Mouse (Mus musculus) midbrain, embryonic 13.5 days (tissue): ENCODE data around the gene Smarcc2. TPM values are rescaled to one million over a fixed set of nuclear protein-coding genes. Genes with fewer than 3 reads are reported as not detected.
A peak's percentile ranks its signal among the peaks of the same experiment; 100 is the strongest.

ENCODE experiments used
- ATAC-seq: fragments of 200-750 bp; cut with Nextera tagmentation; 2 replicates; pipeline ENCODE4 v1.8.0; 2017; ENCODE audit warnings: mild to moderate bottlenecking, moderate TSS enrichment, moderate library complexity
- H3K27ac ChIP-seq: fragments of 300-500 bp; sonication (generic); 2 replicates; pipeline ENCODE4 v1.5.1; 2015; ENCODE audit warnings: inconsistent platforms, mild to moderate bottlenecking, moderate library complexity
- H3K27me3 ChIP-seq: fragments of 300-500 bp; sonication (generic); 2 replicates; pipeline ENCODE4 v1.6.1; 2015; ENCODE audit warnings: mild to moderate bottlenecking, inconsistent platforms
- H3K36me3 ChIP-seq: fragments of 300-500 bp; sonication (generic); 2 replicates; pipeline ENCODE4 v1.6.1; 2015; ENCODE audit warnings: mild to moderate bottlenecking, inconsistent platforms
- H3K4me1 ChIP-seq: fragments of 300-500 bp; sonication (generic); replicated peaks from 2 replicates; pipeline ENCODE4 v1.6.1; 2015; ENCODE audit warnings: inconsistent platforms
- H3K4me2 ChIP-seq: fragments of 300-500 bp; sonication (generic); replicated peaks from 2 replicates; pipeline ENCODE4 v1.6.1; 2015; ENCODE audit warnings: moderate library complexity, mild to moderate bottlenecking, inconsistent platforms
- H3K4me3 ChIP-seq: fragments of 300-500 bp; sonication (generic); replicated peaks from 2 replicates; pipeline ENCODE4 v1.5.1; 2015; ENCODE audit warnings: mild to moderate bottlenecking, inconsistent platforms
- H3K9ac ChIP-seq: fragments of 300-500 bp; sonication (generic); replicated peaks from 2 replicates; pipeline ENCODE4 v1.6.1; 2015; ENCODE audit warnings: mild to moderate bottlenecking, inconsistent platforms
- H3K9me3 ChIP-seq: fragments of 300-500 bp; sonication (generic); 2 replicates; pipeline ENCODE4 v1.6.1; 2016; ENCODE audit warnings: mild to moderate bottlenecking, inconsistent platforms
- WGBS: fragments of 180-500 bp; shearing (Covaris S2); methylation state at CpG from one replicate; pipeline ENCODE4 v1.1.7; 2015; 5-methylcytosine and 5-hydroxymethylcytosine counted together
- polyA plus RNA-seq: library from polyadenylated mRNA; unstranded; fragments of >200 nt; fragmentation: Nextera tagmentation; extraction: Ambion mirVana; gene quantifications from 2 replicates; pipeline ENCODE4 v1.2.1, GENCODE M21; 2015

Smarcc2 gene
- polyA plus RNA-seq, 1 experiment from 2014 or later: 212 TPM

GRCm38 (mm10) chr10:128509203-128509602, 50.2 kb downstream of the Smarcc2 start:
- peaks cover 26% of the 10 kb centered on the region for H3K36me3 ChIP-seq
- H3K4me1 ChIP-seq: no peaks in the 10 kb centered on the region
- no peak overlapping the region for H3K4me3 ChIP-seq
- H3K4me2 ChIP-seq: no peak overlapping the region
- H3K27ac ChIP-seq: no peak overlapping the region
- 89% methylated on average over 9 of the region's 9 CpGs for WGBS
- ATAC-seq: no peak
- no peaks in the 10 kb centered on the region for H3K27me3 ChIP-seq
- no peaks in the 10 kb centered on the region for H3K9me3 ChIP-seq
- no peak overlapping the region for H3K9ac ChIP-seq

GRCm38 (mm10) chr10:128509831-128510230, 50.8 kb downstream of the Smarcc2 start:
- Histone ChIP-seq H3K27ac (no peak overlapping the region), H3K9ac (no peak overlapping the region), H3K36me3 (peaks cover 26% of the 10 kb centered on the region), H3K9me3 (no peaks in the 10 kb centered on the region), H3K27me3 (no peaks in the 10 kb centered on the region), H3K4me3 (no peak overlapping the region), H3K4me1 (no peaks in the 10 kb centered on the region), H3K4me2 (no peak overlapping the region)
- no peak for ATAC-seq
- 88% methylated on average over 4 of the region's 4 CpGs for WGBS

GRCm38 (mm10) chr10:128510301-128510700, 51.3 kb downstream of the Smarcc2 start:
- 90% methylated on average over 11 of the region's 11 CpGs for WGBS
- Histone ChIP-seq H3K4me3 (no peak overlapping the region), H3K9ac (no peak overlapping the region), H3K4me1 (no peaks in the 10 kb centered on the region), H3K9me3 (no peaks in the 10 kb centered on the region), H3K27ac (no peak overlapping the region), H3K27me3 (no peaks in the 10 kb centered on the region; the same call in 1 of the 2 replicates), H3K4me2 (no peak overlapping the region), H3K36me3 (peaks cover 26% of the 10 kb centered on the region)
- no peak for ATAC-seq

- no peaks in the 10 kb centered on the region for H3K9me3 ChIP-seq
- 90% methylated on average over 9 of the region's 9 CpGs for WGBS
- no peak overlapping the region for H3K27ac ChIP-seq
- H3K4me2 ChIP-seq: no peak overlapping the region
- no peaks in the 10 kb centered on the region for H3K4me1 ChIP-seq
- H3K9ac ChIP-seq: no peak overlapping the region
- no peak overlapping the region for H3K4me3 ChIP-seq
- ATAC-seq: no peak
- H3K27me3 ChIP-seq: peaks cover 8% of the 10 kb centered on the region
- H3K36me3 ChIP-seq: peaks cover 26% of the 10 kb centered on the region
Observed at GRCm38 (mm10) chr10:128511189-128511588, 52.1 kb downstream of the Smarcc2 start.

GRCm38 (mm10) chr10:128511761-128512160, 52.7 kb downstream of the Smarcc2 start:
- peaks cover 13% of the 10 kb centered on the region for H3K27me3 ChIP-seq
- H3K4me1 ChIP-seq: no peaks in the 10 kb centered on the region
- H3K36me3 ChIP-seq: peaks cover 26% of the 10 kb centered on the region
- no peak overlapping the region for H3K4me3 ChIP-seq
- no peak overlapping the region for H3K4me2 ChIP-seq
- no peak overlapping the region for H3K27ac ChIP-seq
- ATAC-seq: no peak
- WGBS: 85% methylated on average over 12 of the region's 12 CpGs
- no peaks in the 10 kb centered on the region for H3K9me3 ChIP-seq
- no peak overlapping the region for H3K9ac ChIP-seq

- WGBS: 77% methylated on average over 4 of the region's 4 CpGs
- no peak overlapping the region for H3K27ac ChIP-seq
Observed at GRCm38 (mm10) chr10:128515044-128515443, 56.0 kb downstream of the Smarcc2 start.

GRCm38 (mm10) chr10:128516029-128516428, 57.0 kb downstream of the Smarcc2 start:
- H3K4me2 ChIP-seq: 0 out of 2 replicates have a peak overlapping the region, but pooled peaks have one; percentile 3
- no peak overlapping the region for H3K27ac ChIP-seq
- ATAC-seq: no peak
- H3K27me3 ChIP-seq: peaks cover 28% of the 10 kb centered on the region
- no peaks in the 10 kb centered on the region for H3K4me1 ChIP-seq
- 17% methylated on average over 20 of the region's 20 CpGs for WGBS
- H3K36me3 ChIP-seq: peaks cover 23% of the 10 kb centered on the region
- no peak overlapping the region for H3K9ac ChIP-seq
- H3K9me3 ChIP-seq: no peaks in the 10 kb centered on the region
- no peak overlapping the region for H3K4me3 ChIP-seq

More at GRCm38 (mm10) chr10:128515044-128515443, 56.0 kb downstream of the Smarcc2 start:
- H3K4me2 ChIP-seq: no peak overlapping the region
- peaks cover 20% of the 10 kb centered on the region for H3K36me3 ChIP-seq
- no peak overlapping the region for H3K9ac ChIP-seq
- peaks cover 28% of the 10 kb centered on the region for H3K27me3 ChIP-seq
- no peak overlapping the region for H3K4me3 ChIP-seq
- H3K9me3 ChIP-seq: no peaks in the 10 kb centered on the region
- H3K4me1 ChIP-seq: no peaks in the 10 kb centered on the region
- no peak for ATAC-seq

GRCm38 (mm10) chr10:128516677-128517076, 57.6 kb downstream of the Smarcc2 start:
- no peak overlapping the region for H3K9ac ChIP-seq
- no peaks in the 10 kb centered on the region for H3K4me1 ChIP-seq
- H3K4me2 ChIP-seq: no peak overlapping the region
- WGBS: 20% methylated on average over 6 of the region's 6 CpGs
- no peak overlapping the region for H3K27ac ChIP-seq
- peaks cover 28% of the 10 kb centered on the region for H3K27me3 ChIP-seq
- no peaks in the 10 kb centered on the region for H3K9me3 ChIP-seq
- peaks cover 20% of the 10 kb centered on the region for H3K36me3 ChIP-seq
- ATAC-seq: no peak
- H3K4me3 ChIP-seq: no peak overlapping the region

- H3K27me3 ChIP-seq: peaks cover 43% of the 10 kb centered on the region
Observed at GRCm38 (mm10) chr10:128518833-128519232, 59.8 kb downstream of the Smarcc2 start.

GRCm38 (mm10) chr10:128520591-128520990, 61.5 kb downstream of the Smarcc2 start:
- peaks cover 49% of the 10 kb centered on the region for H3K27me3 ChIP-seq
- no peak for ATAC-seq
- 86% methylated on average over 16 of the region's 16 CpGs for WGBS

More at GRCm38 (mm10) chr10:128518833-128519232, 59.8 kb downstream of the Smarcc2 start:
- 70% methylated on average over 7 of the region's 7 CpGs for WGBS
- peaks cover 10% of the 10 kb centered on the region for H3K36me3 ChIP-seq
- no peak overlapping the region for H3K4me3 ChIP-seq
- H3K9ac ChIP-seq: no peak overlapping the region
- H3K4me1 ChIP-seq: no peaks in the 10 kb centered on the region
- H3K9me3 ChIP-seq: no peaks in the 10 kb centered on the region
- no peak overlapping the region for H3K4me2 ChIP-seq
- no peak for ATAC-seq
- no peak overlapping the region for H3K27ac ChIP-seq

GRCm38 (mm10) chr10:128522351-128522750, 63.3 kb downstream of the Smarcc2 start:
- peaks cover 27% of the 10 kb centered on the region for H3K4me1 ChIP-seq
- no peak overlapping the region for H3K27ac ChIP-seq
- no peak overlapping the region for H3K4me2 ChIP-seq
- no peaks in the 10 kb centered on the region for H3K9me3 ChIP-seq
- 78% methylated on average over 6 of the region's 6 CpGs for WGBS
- H3K4me3 ChIP-seq: no peak overlapping the region
- H3K36me3 ChIP-seq: peaks cover 10% of the 10 kb centered on the region
- no peak overlapping the region for H3K9ac ChIP-seq
- peaks cover 36% of the 10 kb centered on the region for H3K27me3 ChIP-seq
- no peak for ATAC-seq

More at GRCm38 (mm10) chr10:128520591-128520990, 61.5 kb downstream of the Smarcc2 start:
- Histone ChIP-seq H3K36me3 (peaks cover 10% of the 10 kb centered on the region), H3K9ac (no peak overlapping the region), H3K4me3 (no peak overlapping the region), H3K4me1 (peaks cover 16% of the 10 kb centered on the region), H3K27ac (no peak overlapping the region), H3K4me2 (no peak overlapping the region), H3K9me3 (no peaks in the 10 kb centered on the region)

- peak overlapping the region; percentile 100 for H3K4me2 ChIP-seq
- H3K36me3 ChIP-seq: peaks cover 10% of the 10 kb centered on the region
- WGBS: 5% methylated on average over 10 of the region's 11 CpGs
- H3K9ac ChIP-seq: peak overlapping the region; percentile 74
- H3K27me3 ChIP-seq: peaks cover 33% of the 10 kb centered on the region
- H3K4me1 ChIP-seq: peaks cover 27% of the 10 kb centered on the region
- no peak for ATAC-seq
- no peak overlapping the region for H3K27ac ChIP-seq
- no peaks in the 10 kb centered on the region for H3K9me3 ChIP-seq
- peak overlapping the region; percentile 69 for H3K4me3 ChIP-seq
Observed at GRCm38 (mm10) chr10:128524111-128524731, 65.2 kb downstream of the Smarcc2 start.
